Mouse (Mus musculus) liver, postnatal 0 days (tissue): ENCODE results near the gene Psmd2. TPM values are rescaled to one million over a fixed set of nuclear protein-coding genes. Genes with fewer than 3 reads are reported as not detected.

ENCODE experiments used
- ATAC-seq: fragments of 200-750 bp; cut with Nextera tagmentation; 2 replicates; pipeline ENCODE4 v1.8.0; 2017; ENCODE audit warnings: mild to moderate bottlenecking, moderate library complexity
- DNase-seq: peaks from one replicate; pipeline ENCODE4 v3.0.0-alpha.2; 2016
- H3K27ac ChIP-seq: fragments of 300-500 bp; sonication (generic); 2 replicates; pipeline ENCODE4 v1.5.1; 2014; ENCODE audit warnings: antibody characterized with exemption, moderate library complexity, mild to moderate bottlenecking, low read depth
- H3K27me3 ChIP-seq: fragments of 300-500 bp; sonication (generic); 2 replicates; pipeline ENCODE4 v1.6.1; 2014; ENCODE audit warnings: low read length, control low read depth, mixed read lengths; ENCODE audit not compliant: insufficient read depth
- H3K36me3 ChIP-seq: fragments of 300-500 bp; sonication (generic); replicated peaks from 2 replicates; pipeline ENCODE4 v1.6.1; 2014; ENCODE audit warnings: mild to moderate bottlenecking, control low read depth, low read length, moderate library complexity, mixed read lengths; ENCODE audit not compliant: insufficient read depth
- H3K4me1 ChIP-seq: fragments of 300-500 bp; sonication (generic); 2 replicates; pipeline ENCODE4 v1.6.1; 2014; ENCODE audit warnings: antibody characterized with exemption, mild to moderate bottlenecking, control low read depth; ENCODE audit not compliant: insufficient read depth
- H3K4me2 ChIP-seq: fragments of 300-500 bp; sonication (generic); 2 replicates; pipeline ENCODE4 v1.6.1; 2014; ENCODE audit warnings: low read depth, mild to moderate bottlenecking, low read length, moderate library complexity, mixed read lengths
- H3K4me3 ChIP-seq: fragments of 300-500 bp; sonication (generic); 2 replicates; pipeline ENCODE4 v1.5.1; 2014; ENCODE audit warnings: low read depth, low read length
- H3K9ac ChIP-seq: fragments of 300-500 bp; sonication (generic); replicated peaks from 2 replicates; pipeline ENCODE4 v1.6.1; 2014; ENCODE audit warnings: mild to moderate bottlenecking, moderate library complexity
- H3K9me3 ChIP-seq: fragments of 300-500 bp; sonication (generic); 2 replicates; pipeline ENCODE4 v1.6.1; 2016; ENCODE audit warnings: mild to moderate bottlenecking, control low read depth, low read length, mixed read lengths
- CTCF ChIP-seq: sonication (generic); IDR thresholded peaks from 2 replicates; pipeline ENCODE4 v1.5.1; 2016; ENCODE audit warnings: antibody characterized with exemption, low read depth
- EP300 ChIP-seq: IDR thresholded peaks from 2 replicates; pipeline ENCODE4 v1.6.1; 2016; ENCODE audit warnings: antibody characterized with exemption, low read depth, mild to moderate bottlenecking
- WGBS: fragments of 180-500 bp; shearing (Covaris S2); extraction: QIAGEN DNeasy Blood & Tissue Kit; methylation state at CpG from one replicate; pipeline ENCODE4 v1.1.7; 2014; ENCODE audit not compliant: insufficient replicate concordance; 5-methylcytosine and 5-hydroxymethylcytosine counted together
- polyA plus RNA-seq: library from polyadenylated mRNA; unstranded; fragments of >200 nt; fragmentation: Nextera tagmentation; extraction: Ambion mirVana; gene quantifications from 2 replicates; pipeline ENCODE4 v1.2.1, GENCODE M21; 2015

The Psmd2 gene
- polyA plus RNA-seq, 1 experiment from 2014 or later = 110 TPM

GRCm38 (mm10) chr16:20672500-20672902 is 21.0 kb downstream of the Psmd2 start:
- DNase-seq (peak; percentile 96), ATAC-seq (peak; percentile 81)
- no peaks in the 10 kb centered on the region for H3K9me3 ChIP-seq
- peaks cover 29% of the 10 kb centered on the region for H3K36me3 ChIP-seq
- H3K4me3 ChIP-seq = peak overlapping the region; percentile 92
- peaks cover 30% of the 10 kb centered on the region for H3K4me1 ChIP-seq
- H3K27me3 ChIP-seq = no peaks in the 10 kb centered on the region
- peak overlapping the region; percentile 87 for H3K4me2 ChIP-seq
- peak overlapping the region; percentile 95 for H3K9ac ChIP-seq
- peak overlapping the region; percentile 98 for H3K27ac ChIP-seq
- WGBS = under 1% methylated on average over 25 of the region's 38 CpGs
- TF ChIP-seq CTCF = no peak
- no peak for TF ChIP-seq EP300

- peak; percentile 68 for ATAC-seq
- H3K4me1 ChIP-seq = peaks cover 34% of the 10 kb centered on the region
- DNase-seq = peak; percentile 77
- H3K27ac ChIP-seq = peak overlapping the region; percentile 98
- peak overlapping the region; percentile 87 for H3K4me2 ChIP-seq
- H3K9me3 ChIP-seq = no peaks in the 10 kb centered on the region
- under 1% methylated on average over 52 of the region's 78 CpGs for WGBS
- H3K27me3 ChIP-seq = no peaks in the 10 kb centered on the region
- peak overlapping the region; percentile 95 for H3K9ac ChIP-seq
- H3K4me3 ChIP-seq = peak overlapping the region; percentile 92
- peaks cover 35% of the 10 kb centered on the region for H3K36me3 ChIP-seq
- no peak for TF ChIP-seq CTCF
- no peak for TF ChIP-seq EP300
Observed at GRCm38 (mm10) chr16:20672965-20673705, 21.7 kb downstream of the Psmd2 start.

GRCm38 (mm10) chr16:20673706-20674303 is 22.4 kb downstream of the Psmd2 start:
- peak; percentile 72 for ATAC-seq

GRCm38 (mm10) chr16:20675213-20675612 is 23.8 kb downstream of the Psmd2 start:
- no peak for DNase-seq
- TF ChIP-seq CTCF (no peak), EP300 (no peak)
- no peak for ATAC-seq
- Histone ChIP-seq H3K4me1 (peaks cover 37% of the 10 kb centered on the region), H3K4me2 (peak overlapping the region; percentile 87), H3K36me3 (peaks cover 55% of the 10 kb centered on the region), H3K9ac (peak overlapping the region; percentile 48), H3K27me3 (no peaks in the 10 kb centered on the region), H3K4me3 (peak overlapping the region; percentile 92; the same call in 1 of the 2 replicates), H3K27ac (peak overlapping the region; percentile 34; the same call in 1 of the 2 replicates), H3K9me3 (no peaks in the 10 kb centered on the region)
- WGBS = 80% methylated on average over 6 of the region's 6 CpGs

More at GRCm38 (mm10) chr16:20673706-20674303, 22.4 kb downstream of the Psmd2 start:
- peak overlapping the region; percentile 98 for H3K27ac ChIP-seq
- H3K9ac ChIP-seq = peak overlapping the region; percentile 95
- H3K4me2 ChIP-seq = peak overlapping the region; percentile 87
- WGBS = 2% methylated on average over 14 of the region's 14 CpGs
- TF ChIP-seq EP300 (peak; percentile 65; the same call in 1 of the 2 replicates), CTCF (no peak)
- peak overlapping the region; percentile 92 for H3K4me3 ChIP-seq
- no peaks in the 10 kb centered on the region for H3K9me3 ChIP-seq
- peak; percentile 84 for DNase-seq
- H3K36me3 ChIP-seq = peaks cover 42% of the 10 kb centered on the region
- no peaks in the 10 kb centered on the region for H3K27me3 ChIP-seq
- peaks cover 37% of the 10 kb centered on the region for H3K4me1 ChIP-seq

GRCm38 (mm10) chr16:20676702-20677101 is 25.2 kb downstream of the Psmd2 start:
- Histone ChIP-seq H3K4me3 (no peak overlapping the region), H3K9me3 (no peaks in the 10 kb centered on the region), H3K4me1 (peaks cover 35% of the 10 kb centered on the region), H3K27me3 (no peaks in the 10 kb centered on the region), H3K4me2 (no peak overlapping the region), H3K36me3 (peaks cover 69% of the 10 kb centered on the region), H3K27ac (no peak overlapping the region), H3K9ac (no peak overlapping the region)
- TF ChIP-seq CTCF = peak; percentile 32
- TF ChIP-seq EP300 = no peak
- 79% methylated on average over 4 of the region's 4 CpGs for WGBS
- ATAC-seq (no peak), DNase-seq (no peak)

GRCm38 (mm10) chr16:20677380-20677779 is 25.9 kb downstream of the Psmd2 start:
- H3K27ac ChIP-seq = peak overlapping the region; percentile 69

More at GRCm38 (mm10) chr16:20677380-20677779, 25.9 kb downstream of the Psmd2 start:
- H3K4me2 ChIP-seq = peak overlapping the region; percentile 64; the same call in 1 of the 2 replicates
- ATAC-seq (no peak), DNase-seq (no peak)
- TF ChIP-seq CTCF (no peak), EP300 (no peak)
- peaks cover 76% of the 10 kb centered on the region for H3K36me3 ChIP-seq
- WGBS = 81% methylated on average over 5 of the region's 5 CpGs
- no peak overlapping the region for H3K4me3 ChIP-seq
- H3K9ac ChIP-seq = peak overlapping the region; percentile 16; the same call in 1 of the 2 replicates
- H3K4me1 ChIP-seq = peaks cover 29% of the 10 kb centered on the region
- no peaks in the 10 kb centered on the region for H3K27me3 ChIP-seq
- H3K9me3 ChIP-seq = no peaks in the 10 kb centered on the region
